Mouse (Mus musculus) erythroblast, embryonic 14.5 days (primary cell): ENCODE data around the gene Micu2.
"Not testable (repeated sequence)": the region's sequence is repeated elsewhere in the genome, so short reads cannot be mapped to it uniquely, and the experiment has no call there.

ENCODE experiments used
- GATA1 ChIP-seq: IDR thresholded peaks from 2 replicates; pipeline ENCODE4 v1.6.1; 2012; ENCODE audit warnings: low read length, inconsistent platforms, mixed read lengths
- TAL1 ChIP-seq: IDR thresholded peaks from 3 replicates; pipeline ENCODE4 v1.6.1; 2012; ENCODE audit warnings: low read length, inconsistent platforms, mixed read lengths

GRCm38 (mm10) chr14:57911787-57912186, 87.3 kb downstream of the Micu2 start:
- not testable (repeated sequence) for TF ChIP-seq TAL1, GATA1
